Mouse (Mus musculus) CH12.LX (cell line): ENCODE data around the gene Prcc. TPM values are rescaled to one million over a fixed set of nuclear protein-coding genes. Genes with fewer than 3 reads are reported as not detected.
A peak's percentile ranks its signal among the peaks of the same experiment; 100 is the strongest.

Source experiments
- DNase-seq: peaks from one replicate; pipeline ENCODE4 v3.0.0-alpha.2; 2013; ENCODE audit errors: extremely low read depth
- H3K27ac ChIP-seq: 2 replicates; pipeline ENCODE4 v1.5.1; 2012; ENCODE audit warnings: low read depth, mild to moderate bottlenecking, control low read depth, moderate library complexity; ENCODE audit not compliant: insufficient read depth
- H3K27me3 ChIP-seq: replicated peaks from 2 replicates; pipeline ENCODE3; 2012; ENCODE audit warnings: inconsistent platforms
- H3K36me3 ChIP-seq, 2 experiments: replicated peaks in 1 of 2; 2 replicates each; pipeline versions ENCODE3 to v1.6.1; 2012; ENCODE audit warnings: inconsistent platforms in 1 of 2, low read length in 1 of 2, mild to moderate bottlenecking in 1 of 2, mixed read lengths in 1 of 2, moderate library complexity in 1 of 2; ENCODE audit not compliant: control insufficient read depth in 1 of 2, insufficient read depth in 1 of 2
- H3K4me1 ChIP-seq, 2 experiments: 2 replicates each; pipeline ENCODE4 v1.6.1; 2012; ENCODE audit warnings: inconsistent platforms in 1 of 2, moderate library complexity in 1 of 2; ENCODE audit not compliant: insufficient read depth in 2 of 2, control insufficient read depth in 1 of 2
- H3K4me2 ChIP-seq: 2 replicates; pipeline ENCODE4 v1.6.1; 2012; ENCODE audit warnings: low read depth, mild to moderate bottlenecking, control low read depth; ENCODE audit not compliant: poor library complexity, insufficient read depth, severe bottlenecking
- H3K4me3 ChIP-seq, 3 experiments: fragments of 150-350 bp in 1 of 3; sonication (generic) in 1 of 3; replicated peaks in 1 of 3; 2 replicates each; pipeline versions ENCODE3 to v1.5.1; 2011 to 2012; ENCODE audit warnings: low read depth in 2 of 3, low read length in 2 of 3, mild to moderate bottlenecking in 2 of 3, moderate library complexity in 2 of 3, control low read depth in 1 of 3, improper control_type of control experiment in 1 of 3, inconsistent platforms in 1 of 3, mixed read lengths in 1 of 3; ENCODE audit not compliant: poor library complexity in 1 of 3
- H3K79me2 ChIP-seq: replicated peaks from 2 replicates; pipeline ENCODE4 v1.6.1; 2012; ENCODE audit warnings: mild to moderate bottlenecking, moderate library complexity; ENCODE audit not compliant: control insufficient read depth, poor library complexity, insufficient read depth, severe bottlenecking; ENCODE audit errors: extremely low read depth
- H3K9ac ChIP-seq: 2 replicates; pipeline ENCODE4 v1.6.1; 2012; ENCODE audit warnings: low read depth, mild to moderate bottlenecking, control low read depth, moderate library complexity; ENCODE audit not compliant: insufficient read depth
- H3K9me3 ChIP-seq: replicated peaks from 2 replicates; pipeline ENCODE3; 2012; ENCODE audit warnings: low read length, inconsistent platforms, mixed read lengths
- BHLHE40 ChIP-seq: IDR thresholded peaks from 2 replicates; pipeline ENCODE4 v1.6.1; 2011; ENCODE audit warnings: mild to moderate bottlenecking, low read depth, low read length, improper control_type of control experiment
- CTCF ChIP-seq, 2 experiments: IDR thresholded peaks in 1 of 2; conservative IDR thresholded peaks in 1 of 2; 2 replicates each; pipeline ENCODE4 v1.5.1; 2011 to 2012; ENCODE audit warnings: low read depth in 2 of 2, low read length in 2 of 2, improper control_type of control experiment in 1 of 2, inconsistent platforms in 1 of 2, mild to moderate bottlenecking in 1 of 2, moderate library complexity in 1 of 2
- EP300 ChIP-seq: IDR thresholded peaks from 2 replicates; pipeline ENCODE4 v1.6.1; 2011; ENCODE audit warnings: low read length, improper control_type of control experiment
- ETS1 ChIP-seq: conservative IDR thresholded peaks from 2 replicates; pipeline ENCODE4 v1.6.1; 2012; ENCODE audit warnings: low read depth, mild to moderate bottlenecking, inconsistent platforms, low read length, improper control_type of control experiment, moderate library complexity
- GABPA ChIP-seq: IDR thresholded peaks from 2 replicates; pipeline ENCODE4 v1.6.1; 2012; ENCODE audit warnings: low read depth, low read length, improper control_type of control experiment, inconsistent platforms; ENCODE audit not compliant: insufficient replicate concordance
- HCFC1 ChIP-seq: IDR thresholded peaks from 2 replicates; pipeline ENCODE4 v1.6.1; 2012; ENCODE audit warnings: low read depth, mild to moderate bottlenecking, inconsistent platforms, low read length, improper control_type of control experiment
- JUN ChIP-seq: IDR thresholded peaks from 2 replicates; pipeline ENCODE4 v1.6.1; 2011; ENCODE audit warnings: low read depth, mild to moderate bottlenecking, low read length, improper control_type of control experiment, moderate library complexity; ENCODE audit not compliant: insufficient read depth
- JUND ChIP-seq: conservative IDR thresholded peaks from 2 replicates; pipeline ENCODE4 v1.6.1; 2011; ENCODE audit warnings: low read depth, low read length, improper control_type of control experiment
- KAT2A ChIP-seq: IDR thresholded peaks from 2 replicates; pipeline ENCODE4 v1.6.1; 2012; ENCODE audit warnings: low read length, improper control_type of control experiment, inconsistent platforms; ENCODE audit not compliant: insufficient replicate concordance
- MAZ ChIP-seq: IDR thresholded peaks from 2 replicates; pipeline ENCODE4 v1.6.1; 2012; ENCODE audit warnings: low read depth, mild to moderate bottlenecking, inconsistent platforms, low read length, improper control_type of control experiment, moderate library complexity
- MEF2A ChIP-seq: IDR thresholded peaks from 2 replicates; pipeline ENCODE4 v1.6.1; 2014; ENCODE audit warnings: low read depth, mild to moderate bottlenecking, inconsistent platforms, low read length, improper control_type of control experiment, borderline replicate concordance
- POLR2AphosphoS2 ChIP-seq: IDR thresholded peaks from 2 replicates; pipeline ENCODE4 v1.6.1; 2011; ENCODE audit warnings: low read depth, low read length, improper control_type of control experiment
- RAD21 ChIP-seq: IDR thresholded peaks from 2 replicates; pipeline ENCODE4 v1.6.1; 2011; ENCODE audit warnings: low read depth, mild to moderate bottlenecking, low read length, improper control_type of control experiment, moderate library complexity
- SIN3A ChIP-seq: IDR thresholded peaks from 2 replicates; pipeline ENCODE4 v1.6.1; 2012; ENCODE audit warnings: low read length, improper control_type of control experiment, inconsistent platforms
- SMC3 ChIP-seq: IDR thresholded peaks from 2 replicates; pipeline ENCODE4 v1.6.1; 2011; ENCODE audit warnings: low read depth, low read length, improper control_type of control experiment
- TCF12 ChIP-seq: IDR thresholded peaks from 2 replicates; pipeline ENCODE4 v1.6.1; 2014; ENCODE audit warnings: low read depth, mild to moderate bottlenecking, inconsistent platforms, low read length, improper control_type of control experiment
- ZKSCAN1 ChIP-seq: IDR thresholded peaks from 2 replicates; pipeline ENCODE4 v1.6.1; 2012; ENCODE audit warnings: low read depth, inconsistent platforms, low read length, improper control_type of control experiment, borderline replicate concordance
- ZMIZ1 ChIP-seq: IDR thresholded peaks from 2 replicates; pipeline ENCODE4 v1.6.1; 2012; ENCODE audit warnings: low read depth, mild to moderate bottlenecking, inconsistent platforms, low read length, improper control_type of control experiment
- dilution Hi-C: fragments of 300-500 bp; cut with MboI; formaldehyde crosslinking; loops from 2 replicates; pipeline ENCODE4 v1.14.3; 2020; ENCODE audit warnings: low sequenced_read_pairs; ENCODE audit not compliant: extremely low pct_unique_long_range_greater_than_20kb, extremely low pct_ligation_motif_present
- in situ Hi-C: fragments of 300-500 bp; cut with MboI; formaldehyde crosslinking; loops from 3 replicates; pipeline ENCODE4 v1.14.3; 2019; ENCODE audit warnings: low sequenced_read_pairs, low pct_ligation_motif_present, low pct_unique_long_range_greater_than_20kb, mixed read lengths
- polyA plus RNA-seq: library from polyadenylated mRNA; unstranded; fragments of >175 nt; gene quantifications from 2 replicates; pipeline ENCODE4 v1.2.1, GENCODE M21; 2012; ENCODE audit warnings: low read depth; ENCODE audit not compliant: insufficient read length
- total RNA-seq, 2 experiments: library from RNA; depleted of rRNA; stranded (reverse); fragments of 300-350 nt in 1 of 2; fragments of >200 nt in 1 of 2; gene quantifications; 2 replicates each; pipeline ENCODE4 v1.2.3; 2012 to 2014

The Prcc gene
- total and polyA plus RNA-seq, 3 experiments: 26.4 to 58.5 (median 48.6) TPM

DNA sequence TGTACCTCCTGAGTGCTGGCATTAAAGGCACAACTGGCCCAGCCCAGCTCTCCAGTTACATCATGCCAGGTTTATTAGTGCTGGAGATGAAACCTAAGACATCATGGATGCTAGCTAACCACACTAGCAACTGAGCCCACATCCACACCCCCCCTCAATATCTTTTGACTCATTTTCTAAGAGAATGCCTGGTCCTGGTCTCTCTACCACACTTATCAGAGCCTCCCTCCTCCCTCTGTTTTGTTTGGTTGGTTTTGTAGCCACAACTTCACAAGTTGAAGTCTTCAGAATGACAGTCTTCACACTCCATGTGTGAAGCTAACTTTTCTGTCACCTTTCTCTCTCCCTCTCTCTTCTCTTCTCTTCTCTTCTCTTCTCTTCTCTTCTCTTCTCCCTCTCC is 44.5 kb downstream of the Prcc start:
- H3K27me3 ChIP-seq: peaks cover 14% of the 10 kb centered on the region
- dilution Hi-C loops: no loop called here
- TF ChIP-seq HCFC1 (no peak), MAZ (no peak), SIN3A (no peak), ETS1 (no peak), RAD21 (no peak), MEF2A (no peak)

DNA sequence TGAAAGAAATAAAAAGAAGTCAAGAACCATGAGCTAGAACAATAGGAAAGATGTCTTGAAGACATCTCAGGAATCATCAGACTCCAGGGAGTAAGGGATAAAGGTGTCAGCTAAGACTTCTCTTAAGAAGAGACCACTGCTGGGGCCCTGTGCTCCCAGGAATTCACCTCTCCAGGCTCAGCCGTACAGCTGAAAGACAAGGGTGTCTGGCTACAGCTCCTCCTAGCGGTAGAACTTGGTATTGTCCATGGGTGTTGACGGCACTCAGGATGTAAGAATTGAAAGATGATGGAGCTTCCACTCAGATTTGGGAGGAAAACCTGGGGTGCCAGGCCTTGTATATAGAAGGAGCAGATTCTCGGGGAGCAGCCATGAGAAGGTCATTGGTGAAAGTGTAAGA is 46.8 kb downstream of the Prcc start:
- TF ChIP-seq TCF12 (0 out of 2 replicates have a peak, but pooled peaks have one; percentile 18), EP300 (no peak), GABPA (no peak), ZMIZ1 (no peak), POLR2AphosphoS2 (no peak), KAT2A (no peak), SIN3A (no peak), ZKSCAN1 (no peak), JUN (no peak), JUND (no peak), RAD21 (peak; percentile 60), CTCF (conservative IDR thresholded peaks at IDR 0.05 in 1 of 2, IDR thresholded peaks at IDR 0.05 in 1 of 2; ENCODE audit: low read depth in 2 of 2, low read length in 2 of 2) (peak; percentile 89 to 99), SMC3 (peak; percentile 87), BHLHE40 (no peak)
- TF ChIP-seq, all 38 proteins: peak for 4
- Histone ChIP-seq H3K9ac (no peak overlapping the region), H3K4me2 (no peak overlapping the region), H3K4me3 (no peak overlapping the region), H3K36me3 (no peaks in the 10 kb centered on the region), H3K4me1 (peaks cover 0 to 8% of the 10 kb centered on the region in 2 experiments; a peak in 1 of 4 replicates), H3K27me3 (peaks cover 14% of the 10 kb centered on the region), H3K79me2 (no peaks in the 10 kb centered on the region), H3K9me3 (no peaks in the 10 kb centered on the region), H3K27ac (no peak overlapping the region)
- peak; percentile 77 for DNase-seq
- dilution Hi-C loops (no loop called here), in situ Hi-C loops (no loop called here)

More for the DNA sequence above, 44.5 kb downstream of the Prcc start:
- no peaks in the 10 kb centered on the region for H3K9me3 ChIP-seq
- no peak overlapping the region for H3K4me2 ChIP-seq
- no peak for DNase-seq
- H3K27ac ChIP-seq: no peak overlapping the region
- in situ Hi-C loops: no loop called here
- H3K36me3 ChIP-seq: no peaks in the 10 kb centered on the region
- H3K9ac ChIP-seq: no peak overlapping the region
- H3K79me2 ChIP-seq: no peaks in the 10 kb centered on the region
- no peak overlapping the region for H3K4me3 ChIP-seq
- peaks cover 0 to 18% of the 10 kb centered on the region in 2 experiments; a peak in 2 of 4 replicates for H3K4me1 ChIP-seq
